Mouse (Mus musculus): Measurements from ENCODE around the gene Map4k3. TPM values are rescaled to one million over a fixed set of nuclear protein-coding genes. Genes with fewer than 3 reads are reported as not detected.

Map4k3 gene
- total RNA-seq, 2 experiments from 2014 or later, result 72.8 to 78.3 TPM

Other genes starting within 250 kb of the Map4k3 start
- 10 to 100 TPM; 37.8 to 41.5 TPM for gene Sos1, start 248.0 kb downstream of the Map4k3 start, total RNA-seq (2021)
- gene Cdkl4, start 150.7 kb downstream of the Map4k3 start, total RNA-seq (2021), result 10 to 100 TPM; 14.3 to 14.6 TPM
- gene Tmem178, start 216.1 kb upstream of the Map4k3 start, total RNA-seq (2021), result 10 to 100 TPM; 77.2 to 78.4 TPM

Measured in layer of hippocampus, postnatal 10 days (tissue).